Mouse (Mus musculus) liver, embryonic 11.5 days (tissue): Measurements from ENCODE around the gene Spon1. TPM values are rescaled to one million over a fixed set of nuclear protein-coding genes. Genes with fewer than 3 reads are reported as not detected.

Experiments
- ATAC-seq: fragments of 200-750 bp; cut with Nextera tagmentation; replicated peaks from 2 replicates; pipeline ENCODE4 v1.8.0; 2017; ENCODE audit warnings: moderate number of reproducible peaks, mild to moderate bottlenecking, moderate TSS enrichment, moderate library complexity; ENCODE audit not compliant: low FRiP score
- DNase-seq: peaks from one replicate; pipeline ENCODE4 v3.0.0-alpha.2; 2017; ENCODE audit warnings: low spot score
- H3K27ac ChIP-seq: fragments of 300-500 bp; sonication (generic); 2 replicates; pipeline ENCODE4 v1.5.1; 2014; ENCODE audit warnings: mild to moderate bottlenecking, low read depth, low read length, control low read depth
- H3K27me3 ChIP-seq: fragments of 300-500 bp; sonication (generic); replicated peaks from 2 replicates; pipeline ENCODE4 v1.6.1; 2014; ENCODE audit warnings: low read length, mixed read lengths; ENCODE audit not compliant: control insufficient read depth, insufficient read depth
- H3K36me3 ChIP-seq: fragments of 300-500 bp; sonication (generic); 2 replicates; pipeline ENCODE4 v1.6.1; 2014; ENCODE audit warnings: mild to moderate bottlenecking, low read length, moderate library complexity, mixed read lengths; ENCODE audit not compliant: control insufficient read depth, insufficient read depth
- H3K4me1 ChIP-seq: fragments of 300-500 bp; sonication (generic); replicated peaks from 2 replicates; pipeline ENCODE4 v1.6.1; 2014; ENCODE audit warnings: low read length, mixed read lengths; ENCODE audit not compliant: control insufficient read depth, insufficient read depth
- H3K4me2 ChIP-seq: fragments of 300-500 bp; sonication (generic); 2 replicates; pipeline ENCODE4 v1.6.1; 2014; ENCODE audit warnings: mild to moderate bottlenecking, control low read depth, moderate library complexity
- H3K4me3 ChIP-seq: fragments of 300-500 bp; sonication (generic); 2 replicates; pipeline ENCODE4 v1.5.1; 2014; ENCODE audit warnings: low read depth, low read length, control low read depth
- H3K9ac ChIP-seq: fragments of 300-500 bp; sonication (generic); 2 replicates; pipeline ENCODE4 v1.6.1; 2014; ENCODE audit warnings: low read depth, low read length, control low read depth
- H3K9me3 ChIP-seq: fragments of 300-500 bp; sonication (generic); 2 replicates; pipeline ENCODE4 v1.6.1; 2016; ENCODE audit warnings: low read length, inconsistent platforms, mixed read lengths; ENCODE audit not compliant: control insufficient read depth
- WGBS: fragments of 180-500 bp; shearing (Covaris S2); extraction: QIAGEN DNeasy Blood & Tissue Kit; methylation state at CpG from one replicate; pipeline ENCODE4 v1.1.7; 2014; 5-methylcytosine and 5-hydroxymethylcytosine counted together
- polyA plus RNA-seq: library from polyadenylated mRNA; unstranded; fragments of >200 nt; fragmentation: Nextera tagmentation; extraction: Ambion mirVana; gene quantifications from 2 replicates; pipeline ENCODE4 v1.2.1, GENCODE M21; 2014

Spon1 gene
- polyA plus RNA-seq = 7.6 and 7.9 TPM in 2 replicates

- H3K4me1 ChIP-seq = no peaks in the 10 kb centered on the region
- ATAC-seq = peak; percentile 31; the same call in 1 of the 2 replicates
- H3K9ac ChIP-seq = 0 out of 2 replicates have a peak within 1 kb of the TSS, but pooled peaks have one; percentile 14
- H3K4me3 ChIP-seq = peak within 1 kb of the TSS; percentile 50
- H3K36me3 ChIP-seq = no peaks in the 10 kb centered on the region
- H3K27ac ChIP-seq = no peak within 1 kb of the TSS
- H3K27me3 ChIP-seq = peaks cover 44% of the 10 kb centered on the region
- 2% methylated on average over 56 of the region's 56 CpGs for WGBS
- DNase-seq = peak; percentile 55
- H3K9me3 ChIP-seq = no peaks in the 10 kb centered on the region
- peak within 1 kb of the TSS; percentile 70 for H3K4me2 ChIP-seq
Observed at GRCm38 (mm10) chr7:113765667-113766497, at the start of gene Spon1. Spon1 (plus strand) TSS chr7:113765998.

- H3K27me3 ChIP-seq = no peaks in the 10 kb centered on the region
- H3K36me3 ChIP-seq = no peaks in the 10 kb centered on the region
- DNase-seq (no peak), ATAC-seq (no peak)
- H3K27ac ChIP-seq = no peak overlapping the region
- no peaks in the 10 kb centered on the region for H3K4me1 ChIP-seq
- H3K9me3 ChIP-seq = no peaks in the 10 kb centered on the region
- H3K9ac ChIP-seq = no peak overlapping the region
- H3K4me3 ChIP-seq = no peak overlapping the region
- no peak overlapping the region for H3K4me2 ChIP-seq
- WGBS = 61% methylated on average over 2 of the region's 2 CpGs
Observed at GRCm38 (mm10) chr7:113721994-113722393, 43.8 kb upstream of the Spon1 start.

GRCm38 (mm10) chr7:113723905-113724304 is 41.9 kb upstream of the Spon1 start:
- Histone ChIP-seq H3K4me3 (no peak overlapping the region), H3K27me3 (no peaks in the 10 kb centered on the region), H3K36me3 (no peaks in the 10 kb centered on the region), H3K9me3 (no peaks in the 10 kb centered on the region), H3K9ac (no peak overlapping the region), H3K4me2 (no peak overlapping the region), H3K4me1 (no peaks in the 10 kb centered on the region), H3K27ac (no peak overlapping the region)
- DNase-seq (no peak), ATAC-seq (no peak)
- WGBS = 76% methylated on average over 3 of the region's 3 CpGs

GRCm38 (mm10) chr7:113727999-113728713 is 37.6 kb upstream of the Spon1 start:
- 65% methylated on average over 8 of the region's 8 CpGs for WGBS
- Histone ChIP-seq H3K9ac (no peak overlapping the region), H3K4me1 (no peaks in the 10 kb centered on the region), H3K4me3 (no peak overlapping the region), H3K27ac (no peak overlapping the region), H3K4me2 (no peak overlapping the region), H3K9me3 (no peaks in the 10 kb centered on the region), H3K36me3 (no peaks in the 10 kb centered on the region), H3K27me3 (no peaks in the 10 kb centered on the region)
- DNase-seq = no peak
- no peak for ATAC-seq

- Histone ChIP-seq H3K4me3 (no peak overlapping the region), H3K4me1 (no peaks in the 10 kb centered on the region), H3K9me3 (no peaks in the 10 kb centered on the region), H3K27ac (no peak overlapping the region), H3K36me3 (no peaks in the 10 kb centered on the region), H3K27me3 (no peaks in the 10 kb centered on the region), H3K9ac (no peak overlapping the region), H3K4me2 (no peak overlapping the region)
- DNase-seq (no peak), ATAC-seq (no peak)
- 54% methylated on average over 2 of the region's 2 CpGs for WGBS
Observed at GRCm38 (mm10) chr7:113728926-113729325, 36.9 kb upstream of the Spon1 start.

GRCm38 (mm10) chr7:113730406-113731247 is 35.2 kb upstream of the Spon1 start:
- Histone ChIP-seq H3K27me3 (no peaks in the 10 kb centered on the region), H3K4me1 (no peaks in the 10 kb centered on the region), H3K36me3 (no peaks in the 10 kb centered on the region), H3K9me3 (no peaks in the 10 kb centered on the region), H3K4me3 (no peak overlapping the region), H3K4me2 (no peak overlapping the region), H3K27ac (no peak overlapping the region), H3K9ac (no peak overlapping the region)
- ATAC-seq = no peak
- 87% methylated on average over 8 of the region's 8 CpGs for WGBS
- DNase-seq = no peak

- no peak for ATAC-seq
- Histone ChIP-seq H3K4me3 (no peak overlapping the region), H3K27me3 (no peaks in the 10 kb centered on the region), H3K4me2 (no peak overlapping the region), H3K9me3 (peaks cover 3% of the 10 kb centered on the region; the same call in 1 of the 2 replicates), H3K4me1 (no peaks in the 10 kb centered on the region), H3K9ac (no peak overlapping the region), H3K27ac (no peak overlapping the region), H3K36me3 (no peaks in the 10 kb centered on the region)
- 82% methylated on average over 9 of the region's 9 CpGs for WGBS
- no peak for DNase-seq
Observed at GRCm38 (mm10) chr7:113737790-113738362, 27.9 kb upstream of the Spon1 start.

GRCm38 (mm10) chr7:113739181-113739580 is 26.6 kb upstream of the Spon1 start:
- Histone ChIP-seq H3K4me2 (no peak overlapping the region), H3K9ac (no peak overlapping the region), H3K27ac (no peak overlapping the region), H3K4me1 (no peaks in the 10 kb centered on the region), H3K36me3 (no peaks in the 10 kb centered on the region), H3K4me3 (no peak overlapping the region), H3K9me3 (peaks cover 4% of the 10 kb centered on the region; the same call in 1 of the 2 replicates), H3K27me3 (no peaks in the 10 kb centered on the region)
- ATAC-seq (no peak), DNase-seq (no peak)
- WGBS = 61% methylated on average over 7 of the region's 7 CpGs
